ENCODE assay signal across 9 mouse cellular contexts in the genomic region with DNA sequence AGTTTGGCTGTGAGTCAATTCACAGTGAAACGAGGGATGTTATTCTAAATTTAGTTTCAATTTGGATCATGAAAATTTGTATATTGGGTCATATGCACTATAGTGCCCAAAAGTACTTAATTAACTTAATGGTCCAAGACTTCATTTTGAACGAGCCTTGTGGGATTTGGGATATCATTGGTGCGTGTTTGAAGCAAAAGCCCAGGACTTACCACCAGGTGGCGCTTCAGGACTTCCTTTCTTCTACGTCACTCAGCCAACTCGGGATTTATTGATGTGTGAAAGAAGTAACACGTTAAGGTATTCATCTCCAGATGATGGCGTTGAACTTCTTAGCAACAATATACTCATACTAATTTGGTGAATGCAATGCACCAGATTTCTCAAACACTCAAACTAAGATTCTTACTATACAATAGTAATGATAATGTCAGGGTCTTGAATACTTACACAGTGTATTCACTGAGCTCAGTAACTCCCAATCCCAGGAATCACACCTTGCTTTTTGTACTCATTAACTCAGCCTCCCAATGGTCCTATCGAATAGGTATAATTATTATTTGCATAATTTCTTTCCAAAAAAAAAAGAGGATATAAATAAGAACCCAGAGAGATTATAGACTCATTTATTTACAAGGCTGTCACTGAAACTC.
A peak's percentile ranks its signal among the peaks of the same experiment; 100 is the strongest.
DNase-seq lines count a peak whose midpoint lies in the region; ATAC-seq and TF ChIP-seq lines count a peak whose summit lies in the region.
"Had no signal": no experiment of that assay in that cellular context is flagged by ENCODE, and none has a peak within 500 bp of the region (broad histone marks: within the 10 kb centered on the region; RNA-seq: fewer than 3 reads in every experiment).

No protein-coding gene starts in this region.

- H3K4me3 ChIP-seq in ES-Bruce4 (ENCODE audit: low read depth, low read length) = no peak overlapping the region
- no peak overlapping the region for H3K4me3 ChIP-seq in lung, postnatal 0 days (ENCODE audit: low read depth, low read length)
- H3K4me3 ChIP-seq: limb, embryonic 15.5 days had no signal

- H3K36me3 ChIP-seq in ES-Bruce4 (ENCODE audit: control insufficient read depth, insufficient read depth, low read length, poor library complexity, severe bottlenecking) = no peaks in the 10 kb centered on the region
- H3K36me3 ChIP-seq in lung, postnatal 0 days (ENCODE audit: insufficient read depth, low read length) = no peaks in the 10 kb centered on the region
- H3K36me3 ChIP-seq: limb, embryonic 15.5 days had no signal

- no peaks in the 10 kb centered on the region for H3K27me3 ChIP-seq in ES-Bruce4 (ENCODE audit: control insufficient read depth, insufficient read depth, low read length, poor library complexity, severe bottlenecking)
- no peaks in the 10 kb centered on the region for H3K27me3 ChIP-seq in lung, postnatal 0 days (replicated peaks; ENCODE audit: insufficient read depth, low read length)
- H3K27me3 ChIP-seq: limb, embryonic 15.5 days had no signal

- peak; percentile 42 for TF ChIP-seq CTCF in ES-Bruce4 (IDR thresholded peaks at IDR 0.05; ENCODE audit: low read depth, low read length)
- TF ChIP-seq CTCF in lung, postnatal 0 days (IDR thresholded peaks at IDR 0.05) = peak; percentile 73

- H3K4me1 ChIP-seq in ES-Bruce4 (ENCODE audit: control insufficient read depth, insufficient read depth, low read length) = no peaks in the 10 kb centered on the region
- H3K4me1 ChIP-seq in lung, postnatal 0 days (ENCODE audit: insufficient read depth, low read depth, low read length) = no peaks in the 10 kb centered on the region
- H3K4me1 ChIP-seq: limb, embryonic 15.5 days had no signal

- H3K9ac ChIP-seq in ES-Bruce4 (ENCODE audit: low read depth, poor library complexity, severe bottlenecking) = no peak overlapping the region
- H3K9ac ChIP-seq in lung, postnatal 0 days (replicated peaks; ENCODE audit: low read depth) = no peak overlapping the region
- H3K9ac ChIP-seq: limb, embryonic 15.5 days had no signal

- 0 out of 2 replicates have a peak, but pooled peaks have one; percentile 68 for ATAC-seq in common myeloid progenitor, adult 5-6 weeks (replicated peaks; ENCODE audit: low read depth, poor library complexity, severe bottlenecking)
- no peak for ATAC-seq in lung, postnatal 0 days
- no peak for ATAC-seq in megakaryocyte, adult 5-6 weeks (ENCODE audit: poor library complexity, severe bottlenecking)

- H3K27ac ChIP-seq in ES-Bruce4 (ENCODE audit: insufficient read depth, low read length) = no peak overlapping the region
- H3K27ac ChIP-seq in lung, postnatal 0 days (ENCODE audit: low read length) = no peak overlapping the region
- H3K27ac ChIP-seq: limb, embryonic 15.5 days had no signal

- TF ChIP-seq EP300 in ES-Bruce4 (IDR thresholded peaks at IDR 0.05; ENCODE audit: insufficient read depth, low read depth, low read length) = no peak
- TF ChIP-seq EP300 in lung, postnatal 0 days (IDR thresholded peaks at IDR 0.05) = no peak

- TF ChIP-seq POLR2A in ES-Bruce4 (IDR thresholded peaks at IDR 0.05; ENCODE audit: insufficient read depth, low read length) = no peak

- DNase-seq in adipocyte (ENCODE audit: low spot score) = peak; percentile 63
- DNase-seq in gastrocnemius, postnatal 4 days (ENCODE audit: low spot score in 2 of 2) = peak; percentile 32 to 54
- DNase-seq in layer of hippocampus, adult 8-10 months (ENCODE audit: low spot score in 2 of 2) = peak; percentile 58 to 88
- peak; percentile 62 for DNase-seq in lung, postnatal 0 days (ENCODE audit: low spot score)
- DNase-seq in right cerebral cortex, adult 18-20 months = peak; percentile 81

- H3K9me3 ChIP-seq in ES-Bruce4 (replicated peaks; ENCODE audit: control insufficient read depth, insufficient read depth, low read length, poor library complexity, severe bottlenecking) = no peaks in the 10 kb centered on the region
- H3K9me3 ChIP-seq in lung, postnatal 0 days (ENCODE audit: low read length) = no peaks in the 10 kb centered on the region
- H3K9me3 ChIP-seq: limb, embryonic 15.5 days had no signal

- no peak overlapping the region for H3K4me2 ChIP-seq in lung, postnatal 0 days (replicated peaks; ENCODE audit: low read depth, low read length)
- H3K4me2 ChIP-seq: limb, embryonic 15.5 days had no signal

- WGBS in lung, postnatal 0 days = 7% methylated on average over 9 of the region's 9 CpGs
